Mouse (Mus musculus): Measurements from ENCODE around the gene Inpp5a.

DNA sequence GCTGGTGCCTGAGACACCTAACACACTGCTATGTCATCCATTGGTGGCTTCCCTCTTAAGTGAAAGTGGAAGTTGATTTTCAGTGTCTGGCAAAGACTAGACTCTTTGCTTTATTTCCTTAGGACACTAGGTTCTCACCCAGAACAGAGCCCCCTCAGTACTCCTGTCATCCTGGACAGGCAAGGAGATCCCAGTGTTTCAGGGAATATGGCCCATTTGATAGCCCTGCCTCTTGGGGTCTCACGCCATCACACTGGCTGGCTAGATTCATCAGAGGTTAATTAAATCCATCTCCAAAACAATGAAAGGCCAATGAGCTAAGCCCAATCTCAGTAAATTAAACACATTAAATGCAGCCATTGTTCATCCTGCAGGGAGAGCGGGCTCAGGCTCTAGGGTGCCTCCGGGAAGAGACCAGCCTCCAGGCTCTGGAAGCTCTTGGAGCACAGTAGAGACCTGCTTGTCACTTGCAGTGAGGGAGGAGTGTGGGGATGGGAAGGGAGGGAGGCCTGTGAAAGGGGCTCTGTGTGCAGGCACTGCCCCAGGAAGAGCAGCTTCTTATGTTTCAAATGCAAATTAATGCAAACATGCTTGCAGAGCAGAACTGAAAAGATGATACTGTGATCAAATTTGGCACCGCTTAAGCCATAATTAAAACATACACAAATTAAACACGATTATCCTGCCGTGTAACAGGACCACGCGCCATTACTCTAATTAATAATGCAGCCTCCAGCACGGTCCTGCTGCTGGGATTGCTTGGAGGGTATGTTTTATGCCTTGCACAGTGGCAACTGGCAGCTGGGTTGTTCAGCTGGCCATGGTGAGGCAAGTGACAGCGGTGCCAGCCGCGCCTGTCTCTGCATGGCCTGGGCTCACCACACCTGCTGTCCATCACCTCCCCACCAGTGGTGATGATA is 156.1 kb downstream of the Inpp5a start:
- TF ChIP-seq CTCF (IDR thresholded peaks at IDR 0.05; ENCODE audit: low read depth) (no peak), EP300 (optimal IDR thresholded peaks at IDR 0.05) (no peak)
